13 mouse cellular contexts compared by ENCODE assay signal in genomic region chr2:32494522-32494921, GRCm38 (mm10). TPM values are rescaled to one million over a fixed set of nuclear protein-coding genes. Genes with fewer than 3 reads are reported as not detected.
DNase-seq lines count a peak whose midpoint lies in the region; ATAC-seq and TF ChIP-seq lines count a peak whose summit lies in the region.
"Had no signal": no experiment of that assay in that cellular context is flagged by ENCODE, and none has a peak within 500 bp of the region (broad histone marks: within the 10 kb centered on the region; RNA-seq: fewer than 3 reads in every experiment).

No protein-coding gene starts in this region.

- peak; percentile 88 for DNase-seq in heart, adult 11 months
- DNase-seq in heart, adult 18-20 months, result no peak
- DNase-seq in lung, adult 2 months, result no peak
- DNase-seq in MEL (ENCODE audit: low read depth, low spot score), result peak; percentile 88
- DNase-seq in retina, postnatal 1 day, result no peak
- DNase-seq in spleen, adult 12 weeks (ENCODE audit: low spot score), result no peak
- DNase-seq: cerebellum, adult 9-10 months; gastrocnemius, postnatal 25 days had no signal

- peaks cover 5% of the 10 kb centered on the region; the same call in 1 of the 2 replicates for H3K4me1 ChIP-seq in lung, embryonic 16.5 days (replicated peaks; ENCODE audit: control insufficient read depth, insufficient read depth, low read length)
- peaks cover 11% of the 10 kb centered on the region for H3K4me1 ChIP-seq in lung, adult 2 months (ENCODE audit: control insufficient read depth, insufficient read depth, low read length)
- peaks cover 17 to 33% of the 10 kb centered on the region in 2 experiments for H3K4me1 ChIP-seq in MEL (ENCODE audit: control insufficient read depth in 1 of 2, insufficient read depth in 2 of 2, low read length in 2 of 2)
- H3K4me1 ChIP-seq in liver, embryonic 16.5 days (ENCODE audit: control insufficient read depth, low read depth, low read length), result peaks cover 17% of the 10 kb centered on the region
- H3K4me1 ChIP-seq: embryonic facial prominence, embryonic 12.5 days; hindbrain, embryonic 15.5 days had no signal

- TF ChIP-seq POLR2A in lung, adult 2 months (IDR thresholded peaks at IDR 0.05; ENCODE audit: borderline replicate concordance, extremely low read depth, low read depth, low read length), result no peak
- no peak for TF ChIP-seq POLR2A in MEL (IDR thresholded peaks at IDR 0.05; ENCODE audit: control insufficient read depth in 1 of 2, insufficient read depth in 1 of 2, low read depth in 1 of 2, low read length in 2 of 2, poor library complexity in 1 of 2)

- no peak overlapping the region for H3K4me2 ChIP-seq in lung, embryonic 16.5 days (ENCODE audit: low read depth, low read length)
- no peak overlapping the region for H3K4me2 ChIP-seq in liver, embryonic 16.5 days (ENCODE audit: low read depth, low read length)
- H3K4me2 ChIP-seq: embryonic facial prominence, embryonic 12.5 days; hindbrain, embryonic 15.5 days had no signal

- peak overlapping the region; percentile 58 for H3K27ac ChIP-seq in lung, embryonic 16.5 days (ENCODE audit: low read length)
- peak overlapping the region; percentile 97 for H3K27ac ChIP-seq in MEL (ENCODE audit: control insufficient read depth, low read depth, low read length)
- H3K27ac ChIP-seq in liver, embryonic 16.5 days (ENCODE audit: low read length), result peak overlapping the region; percentile 33
- H3K27ac ChIP-seq: embryonic facial prominence, embryonic 12.5 days; hindbrain, embryonic 15.5 days had no signal

- no peak overlapping the region for H3K4me3 ChIP-seq in lung, embryonic 16.5 days (ENCODE audit: low read length)
- no peak overlapping the region for H3K4me3 ChIP-seq in lung, adult 2 months (replicated peaks; ENCODE audit: extremely low read depth, low read depth, low read length)
- peak overlapping the region; percentile 25 to 41; a peak in 3 of 4 replicates for H3K4me3 ChIP-seq in MEL (ENCODE audit: control insufficient read depth in 1 of 2, insufficient read depth in 1 of 2, low read depth in 2 of 2, low read length in 2 of 2)
- no peak overlapping the region for H3K4me3 ChIP-seq in liver, embryonic 16.5 days (ENCODE audit: low read depth, low read length)
- H3K4me3 ChIP-seq: embryonic facial prominence, embryonic 12.5 days; hindbrain, embryonic 15.5 days had no signal

- H3K9me3 ChIP-seq in lung, embryonic 16.5 days (ENCODE audit: control insufficient read depth, low read length), result peaks cover 4% of the 10 kb centered on the region; the same call in 1 of the 2 replicates
- no peaks in the 10 kb centered on the region for H3K9me3 ChIP-seq in MEL (replicated peaks; ENCODE audit: insufficient read depth, low read length)
- no peaks in the 10 kb centered on the region for H3K9me3 ChIP-seq in liver, embryonic 16.5 days (replicated peaks; ENCODE audit: control insufficient read depth, low read length)
- H3K9me3 ChIP-seq: embryonic facial prominence, embryonic 12.5 days; hindbrain, embryonic 15.5 days had no signal

- no peaks in the 10 kb centered on the region; the same call in 1 of the 2 replicates for H3K79me2 ChIP-seq in MEL (ENCODE audit: control insufficient read depth, insufficient read depth, low read length, poor library complexity)

- H3K36me3 ChIP-seq in lung, embryonic 16.5 days (ENCODE audit: control insufficient read depth, insufficient read depth, low read length), result no peaks in the 10 kb centered on the region
- H3K36me3 ChIP-seq in MEL (ENCODE audit: control insufficient read depth in 1 of 2, insufficient read depth in 2 of 2, low read length in 2 of 2), result peaks cover 0 to 19% of the 10 kb centered on the region in 2 experiments; a peak in 2 of 4 replicates
- H3K36me3 ChIP-seq in liver, embryonic 16.5 days (ENCODE audit: control insufficient read depth, insufficient read depth), result no peaks in the 10 kb centered on the region
- H3K36me3 ChIP-seq: embryonic facial prominence, embryonic 12.5 days; hindbrain, embryonic 15.5 days had no signal

- 45% methylated on average over 2 of the region's 2 CpGs for WGBS in lung, embryonic 16.5 days
- WGBS in lung, adult 2 months, result 47% methylated on average over 2 of the region's 2 CpGs
- WGBS in liver, embryonic 16.5 days (ENCODE audit: insufficient replicate concordance), result 10% methylated on average over 2 of the region's 2 CpGs

- TF ChIP-seq CTCF in lung, adult 2 months (IDR thresholded peaks at IDR 0.05; ENCODE audit: insufficient read depth, low read length), result no peak
- no peak for TF ChIP-seq CTCF in MEL (IDR thresholded peaks at IDR 0.05 in 2 of 3, conservative IDR thresholded peaks at IDR 0.05 in 1 of 3; ENCODE audit: control insufficient read depth in 1 of 3, insufficient read depth in 1 of 3, low read depth in 2 of 3, low read length in 3 of 3, poor library complexity in 1 of 3, severe bottlenecking in 1 of 3)

- peak; percentile 66 to 74 for TF ChIP-seq EP300 in MEL (IDR thresholded peaks at IDR 0.05; ENCODE audit: low read depth in 1 of 2, low read length in 2 of 2)

- no peaks in the 10 kb centered on the region for H3K27me3 ChIP-seq in lung, embryonic 16.5 days (ENCODE audit: control insufficient read depth, insufficient read depth, low read depth, low read length)
- no peaks in the 10 kb centered on the region for H3K27me3 ChIP-seq in MEL (ENCODE audit: control insufficient read depth in 1 of 2, insufficient read depth in 2 of 2, low read length in 2 of 2)
- H3K27me3 ChIP-seq in liver, embryonic 16.5 days (ENCODE audit: control insufficient read depth, insufficient read depth, low read depth, low read length), result no peaks in the 10 kb centered on the region
- H3K27me3 ChIP-seq: embryonic facial prominence, embryonic 12.5 days; hindbrain, embryonic 15.5 days had no signal

- no peak overlapping the region for H3K9ac ChIP-seq in lung, embryonic 16.5 days (ENCODE audit: low read length)
- H3K9ac ChIP-seq in MEL (ENCODE audit: control insufficient read depth, low read depth, low read length, poor library complexity, severe bottlenecking), result peak overlapping the region; percentile 48
- H3K9ac ChIP-seq in liver, embryonic 16.5 days (ENCODE audit: low read depth, low read length), result no peak overlapping the region
- H3K9ac ChIP-seq: embryonic facial prominence, embryonic 12.5 days; hindbrain, embryonic 15.5 days had no signal

- TF ChIP-seq RAD21 in MEL (IDR thresholded peaks at IDR 0.05; ENCODE audit: low read depth, low read length), result no peak

- ATAC-seq in lung, embryonic 16.5 days (ENCODE audit: low read depth), result no peak
- no peak for ATAC-seq in liver, embryonic 16.5 days (ENCODE audit: low read depth)
- ATAC-seq: forebrain, embryonic 14.5 days had no signal

TF ChIP-seq in MEL, 35 proteins besides CTCF, POLR2A, EP300 and RAD21 (continues in another document):
- no peak for TF ChIP-seq POLR2AphosphoS2 (IDR thresholded peaks at IDR 0.05; ENCODE audit: low read length)
- TF ChIP-seq TCF12 (IDR thresholded peaks at IDR 0.05; ENCODE audit: low read depth, low read length), result peak; percentile 40; the same call in 1 of the 2 replicates
- no peak for TF ChIP-seq MEF2A (IDR thresholded peaks at IDR 0.05; ENCODE audit: extremely low read depth, insufficient replicate concordance, low read depth, low read length, poor library complexity, severe bottlenecking)
- TF ChIP-seq E2F4 (IDR thresholded peaks at IDR 0.05; ENCODE audit: borderline replicate concordance, low read depth, low read length), result no peak
- 0 out of 2 replicates have a peak, but pooled peaks have one; percentile 40 for TF ChIP-seq MYC (IDR thresholded peaks at IDR 0.05; ENCODE audit: low read depth, low read length)
- TF ChIP-seq ETS1 (IDR thresholded peaks at IDR 0.05; ENCODE audit: low read depth, low read length), result 0 out of 2 replicates have a peak, but pooled peaks have one; percentile 57
- no peak for TF ChIP-seq CHD2 (IDR thresholded peaks at IDR 0.05; ENCODE audit: low read length)
- no peak for TF ChIP-seq ZC3H11A (IDR thresholded peaks at IDR 0.05; ENCODE audit: low read depth, low read length)
- no peak for TF ChIP-seq KAT2A (conservative IDR thresholded peaks at IDR 0.05; ENCODE audit: low read depth, low read length)
- TF ChIP-seq GATA1 (IDR thresholded peaks at IDR 0.05; ENCODE audit: low read depth, low read length), result peak; percentile 75
- TF ChIP-seq TAL1 (IDR thresholded peaks at IDR 0.05; ENCODE audit: low read length), result 0 out of 2 replicates have a peak, but pooled peaks have one; percentile 4
- 0 out of 2 replicates have a peak, but pooled peaks have one; percentile 48 for TF ChIP-seq MAZ (IDR thresholded peaks at IDR 0.05; ENCODE audit: low read depth, low read length)
- no peak for TF ChIP-seq SMC3 (IDR thresholded peaks at IDR 0.05; ENCODE audit: low read depth, low read length)
- no peak for TF ChIP-seq USF2 (IDR thresholded peaks at IDR 0.05; ENCODE audit: borderline replicate concordance in 1 of 2, insufficient read depth in 1 of 2, low read depth in 1 of 2, low read length in 2 of 2)

RNA-seq across cellular contexts. Expression of gene Fam102a, which starts 40.6 kb away (rescaled TPM):
- 1 to 10 TPM; 4.9 to 5.9 TPM for total RNA-seq in heart, adult 18-20 months (2021)
- polyA plus RNA-seq in lung, embryonic 16.5 days (2015; fragmentation: Nextera tagmentation; extraction: Ambion mirVana), result 11.9 and 12.7 TPM in 2 replicates
- polyA plus RNA-seq in lung, adult 2 months (2012; rRNA removed), result 23.7 and 24.0 TPM in 2 replicates
- total RNA-seq in MEL (2012; rRNA removed), result 1.5 and 2.4 TPM in 2 replicates
- 1 to 10 TPM in 1 of 2 experiments, not detected in 1; 1.8 TPM for polyA plus RNA-seq in MEL (2012; ENCODE audit: insufficient read depth in 1 of 2, insufficient read length in 2 of 2, low read depth in 1 of 2, low replicate concordance in 2 of 2, missing spikeins in 1 of 2)
- polyA plus RNA-seq in liver, embryonic 16.5 days (2015; fragmentation: Nextera tagmentation; extraction: Ambion mirVana), result 1.6 TPM in 2 replicates

RNA-seq across cellular contexts. Expression of gene Slc25a25, which starts 43.3 kb away (rescaled TPM):
- 10 to 100 TPM in 1 of 2 experiments, 1 to 10 TPM in 1; 8.4 to 11.5 TPM for total RNA-seq in heart, adult 18-20 months (2021)
- polyA plus RNA-seq in lung, embryonic 16.5 days (2015; fragmentation: Nextera tagmentation; extraction: Ambion mirVana), result 16.0 and 17.5 TPM in 2 replicates
- 19.9 and 21.9 TPM in 2 replicates for polyA plus RNA-seq in lung, adult 2 months (2012; rRNA removed)
- 28.1 and 32.5 TPM in 2 replicates for total RNA-seq in MEL (2012; rRNA removed)
- polyA plus RNA-seq in MEL (2012; ENCODE audit: insufficient read depth in 1 of 2, insufficient read length in 2 of 2, low read depth in 1 of 2, low replicate concordance in 2 of 2, missing spikeins in 1 of 2), result 10 to 100 TPM in 1 of 2 experiments, not detected in 1; 22.3 TPM
- polyA plus RNA-seq in liver, embryonic 16.5 days (2015; fragmentation: Nextera tagmentation; extraction: Ambion mirVana), result 9.5 and 9.7 TPM in 2 replicates

RNA-seq across cellular contexts. Expression of gene Naif1, which starts 44.3 kb away (rescaled TPM):
- 1 to 10 TPM; 3.0 to 3.1 TPM for total RNA-seq in heart, adult 18-20 months (2021)
- polyA plus RNA-seq in lung, embryonic 16.5 days (2015; fragmentation: Nextera tagmentation; extraction: Ambion mirVana), result 6.5 and 6.8 TPM in 2 replicates
- 5.1 and 5.5 TPM in 2 replicates for polyA plus RNA-seq in lung, adult 2 months (2012; rRNA removed)
- 4.4 and 4.9 TPM in 2 replicates for total RNA-seq in MEL (2012; rRNA removed)
- polyA plus RNA-seq in MEL (2012; ENCODE audit: insufficient read depth in 1 of 2, insufficient read length in 2 of 2, low read depth in 1 of 2, low replicate concordance in 2 of 2, missing spikeins in 1 of 2), result 1 to 10 TPM in 1 of 2 experiments, not detected in 1; 8.5 TPM
- polyA plus RNA-seq in liver, embryonic 16.5 days (2015; fragmentation: Nextera tagmentation; extraction: Ambion mirVana), result 1.9 and 2.0 TPM in 2 replicates

Comparison
In these comparisons a context has a peak if more than half of its experiments do, and no peak if none do; other contexts are left out.
1. DNase-seq: peak in heart, adult 11 months (single experiment) and MEL (single experiment); none in heart, adult 18-20 months (0 of 2), lung, adult 2 months (single experiment), retina, postnatal 1 day (single experiment) and spleen, adult 12 weeks (single experiment).
2. H3K27ac ChIP-seq: peak in every context shown above with its lines; median percentile 97 in MEL; 58 in lung, embryonic 16.5 days; 33 in liver, embryonic 16.5 days.
3. H3K4me3 ChIP-seq: peak in MEL (2 of 2); none in lung, embryonic 16.5 days (single experiment), lung, adult 2 months (single experiment) and liver, embryonic 16.5 days (single experiment).